Comparison of ENCODE assay signal across 24 mouse cellular contexts in the genomic region with DNA sequence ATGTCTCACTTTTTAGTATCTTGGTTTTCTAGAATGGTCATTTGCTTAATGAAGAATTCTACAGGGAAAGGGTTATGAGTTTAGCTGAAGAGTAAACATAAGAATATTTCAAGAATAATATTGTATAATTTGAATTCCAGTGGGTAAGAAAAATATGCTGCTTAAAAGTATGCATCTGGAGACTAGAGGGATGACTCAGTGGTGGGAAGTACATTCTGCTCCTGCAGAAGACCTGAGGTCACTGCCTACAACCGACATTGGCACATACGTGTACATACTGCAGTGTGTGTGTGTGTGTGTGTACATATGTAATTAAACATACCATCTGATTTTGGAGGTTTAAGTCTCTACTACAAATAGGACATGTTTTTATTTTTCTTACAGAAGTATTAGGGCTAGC.
A peak's percentile ranks its signal among the peaks of the same experiment; 100 is the strongest.
DNase-seq lines count a peak whose midpoint lies in the region; ATAC-seq and TF ChIP-seq lines count a peak whose summit lies in the region.
"Had no signal": no experiment of that assay in that cellular context is flagged by ENCODE, and none has a peak within 500 bp of the region (broad histone marks: within the 10 kb centered on the region; RNA-seq: fewer than 3 reads in every experiment).

No protein-coding gene starts in this region.

- no peak overlapping the region for H3K4me2 ChIP-seq in heart, embryonic 11.5 days
- no peak overlapping the region for H3K4me2 ChIP-seq in heart, embryonic 16.5 days (ENCODE audit: low read depth, low read length)
- H3K4me2 ChIP-seq in heart, embryonic 12.5 days = no peak overlapping the region
- H3K4me2 ChIP-seq: hindbrain, embryonic 13.5 days; intestine, embryonic 15.5 days had no signal

- no peak for ATAC-seq in heart, embryonic 11.5 days (replicated peaks; ENCODE audit: insufficient number of reproducible peaks, low FRiP score, low TSS enrichment)
- ATAC-seq in heart, embryonic 16.5 days (replicated peaks; ENCODE audit: extremely low read depth, insufficient read depth, low FRiP score) = no peak
- no peak for ATAC-seq in heart, embryonic 12.5 days (ENCODE audit: insufficient number of reproducible peaks, low FRiP score)
- ATAC-seq: CD4-positive, CD25-positive, alpha-beta regulatory T cell, adult 4 months; forebrain, embryonic 14.5 days; forebrain, postnatal 0 days; hindbrain, embryonic 16.5 days; intestine, embryonic 15.5 days had no signal

- peak overlapping the region; percentile 93; the same call in 1 of the 2 replicates for H3K27ac ChIP-seq in heart, embryonic 11.5 days (ENCODE audit: low read depth, low read length)
- 0 out of 2 replicates have a peak overlapping the region, but pooled peaks have one; percentile 26 for H3K27ac ChIP-seq in heart, embryonic 16.5 days (ENCODE audit: low read length)
- H3K27ac ChIP-seq in heart, embryonic 12.5 days (ENCODE audit: poor library complexity, severe bottlenecking) = no peak overlapping the region
- H3K27ac ChIP-seq in embryonic fibroblast, embryonic 13.5 days (ENCODE audit: insufficient read depth, low read length) = peak overlapping the region; percentile 97; the same call in 1 of the 2 replicates
- H3K27ac ChIP-seq: heart, adult 2 months; hindbrain, embryonic 10.5 days; hindbrain, embryonic 13.5 days had no signal

- DNase-seq in heart, adult 8-10 months (ENCODE audit: low spot score) = no peak
- DNase-seq in 3T3-L1 (ENCODE audit: low read depth, low spot score) = peak; percentile 75
- DNase-seq in frontal cortex, postnatal 14 days (ENCODE audit: low spot score in 2 of 2) = no peak
- DNase-seq: adrenal gland, postnatal 10 days; adrenal gland, postnatal 36 days; cerebellum, adult 18-20 months; cerebellum, adult 9-10 months; cerebellum, postnatal 14 days; forebrain, postnatal 0 days; gastrocnemius, postnatal 25 days; heart, adult 2 months; kidney, adult 11 months; kidney, adult 8-10 months had no signal

- no peak for TF ChIP-seq POLR2A in embryonic fibroblast, embryonic 13.5 days (IDR thresholded peaks at IDR 0.05; ENCODE audit: low read depth, low read length)

- H3K9me3 ChIP-seq in heart, embryonic 11.5 days (replicated peaks; ENCODE audit: control insufficient read depth, low read length) = no peaks in the 10 kb centered on the region
- no peaks in the 10 kb centered on the region for H3K9me3 ChIP-seq in heart, embryonic 16.5 days (replicated peaks; ENCODE audit: control insufficient read depth, low read length)
- H3K9me3 ChIP-seq in heart, embryonic 12.5 days (replicated peaks) = no peaks in the 10 kb centered on the region
- H3K9me3 ChIP-seq: hindbrain, embryonic 10.5 days; hindbrain, embryonic 13.5 days; intestine, embryonic 15.5 days had no signal

- TF ChIP-seq CTCF in embryonic fibroblast, embryonic 13.5 days (IDR thresholded peaks at IDR 0.05; ENCODE audit: borderline replicate concordance, insufficient read depth, low read length) = no peak

- 97% methylated on average over 2 of the region's 2 CpGs for WGBS in heart, embryonic 11.5 days (ENCODE audit: insufficient replicate concordance)
- WGBS in heart, embryonic 16.5 days = 88% methylated on average over 2 of the region's 2 CpGs
- WGBS in heart, embryonic 12.5 days = 90% methylated on average over 2 of the region's 2 CpGs

- no peaks in the 10 kb centered on the region for H3K36me3 ChIP-seq in heart, embryonic 11.5 days (ENCODE audit: control insufficient read depth, insufficient read depth, low read length)
- H3K36me3 ChIP-seq in heart, embryonic 16.5 days (ENCODE audit: control insufficient read depth, insufficient read depth) = no peaks in the 10 kb centered on the region
- H3K36me3 ChIP-seq in heart, embryonic 12.5 days = no peaks in the 10 kb centered on the region
- H3K36me3 ChIP-seq: intestine, embryonic 15.5 days had no signal

- H3K27me3 ChIP-seq in heart, embryonic 11.5 days (ENCODE audit: control insufficient read depth, insufficient read depth, low read length) = no peaks in the 10 kb centered on the region
- H3K27me3 ChIP-seq in heart, embryonic 16.5 days (ENCODE audit: control insufficient read depth, insufficient read depth, low read length) = no peaks in the 10 kb centered on the region
- H3K27me3 ChIP-seq in heart, embryonic 12.5 days (replicated peaks) = no peaks in the 10 kb centered on the region
- H3K27me3 ChIP-seq: hindbrain, embryonic 13.5 days; intestine, embryonic 15.5 days; Patski had no signal

- no peak overlapping the region for H3K4me3 ChIP-seq in heart, embryonic 11.5 days (ENCODE audit: low read depth, low read length)
- no peak overlapping the region for H3K4me3 ChIP-seq in heart, embryonic 16.5 days (ENCODE audit: low read length)
- no peak overlapping the region for H3K4me3 ChIP-seq in heart, embryonic 12.5 days
- H3K4me3 ChIP-seq in embryonic fibroblast, embryonic 13.5 days (ENCODE audit: insufficient read depth, low read length) = no peak overlapping the region
- H3K4me3 ChIP-seq: heart, adult 2 months; hindbrain, embryonic 10.5 days; hindbrain, embryonic 13.5 days; intestine, embryonic 15.5 days had no signal

- H3K4me1 ChIP-seq in heart, embryonic 11.5 days (ENCODE audit: control insufficient read depth, insufficient read depth, low read length) = peaks cover 17% of the 10 kb centered on the region
- peaks cover 18% of the 10 kb centered on the region for H3K4me1 ChIP-seq in heart, embryonic 16.5 days (ENCODE audit: control insufficient read depth, insufficient read depth, low read length)
- H3K4me1 ChIP-seq in heart, embryonic 12.5 days (replicated peaks) = peaks cover 26% of the 10 kb centered on the region
- H3K4me1 ChIP-seq in embryonic fibroblast, embryonic 13.5 days (ENCODE audit: control insufficient read depth, insufficient read depth, low read length) = peaks cover 28% of the 10 kb centered on the region
- H3K4me1 ChIP-seq: intestine, embryonic 15.5 days had no signal

- H3K9ac ChIP-seq in heart, embryonic 11.5 days (ENCODE audit: low read depth, low read length) = no peak overlapping the region
- no peak overlapping the region for H3K9ac ChIP-seq in heart, embryonic 16.5 days (ENCODE audit: low read length)
- no peak overlapping the region for H3K9ac ChIP-seq in heart, embryonic 12.5 days
- H3K9ac ChIP-seq: forebrain, postnatal 0 days; hindbrain, embryonic 13.5 days; intestine, embryonic 15.5 days had no signal
